Mouse (Mus musculus): ENCODE measurements around the gene Nubp1. TPM values are rescaled to one million over a fixed set of nuclear protein-coding genes. Genes with fewer than 3 reads are reported as not detected.

The Nubp1 gene
- total and polyA plus RNA-seq, 3 experiments, result 152 to 169 (median 162) TPM

GRCm38 (mm10) chr16:10398755-10399154 lies 13.0 kb upstream of the Nubp1 start:
- H3K9me3 ChIP-seq (replicated peaks; ENCODE audit: low read length), result no peaks in the 10 kb centered on the region
- in situ Hi-C loops (cut with MboI; ENCODE audit: low pct_ligation_motif_present, low pct_unique_long_range_greater_than_20kb, low sequenced_read_pairs) (loop anchor here (5.0 to 25.0 kb wide), 2 partner anchors 121 to 311 kb away; no protein-coding TSS in a partner anchor), dilution Hi-C loops (cut with MboI; ENCODE audit: extremely low pct_ligation_motif_present, extremely low pct_unique_long_range_greater_than_20kb, low sequenced_read_pairs) (no loop called here)
- H3K4me1 ChIP-seq (ENCODE audit: control insufficient read depth in 1 of 2, insufficient read depth in 2 of 2), result peaks cover 0 to 19% of the 10 kb centered on the region in 2 experiments; a peak in 3 of 4 replicates
- no peaks in the 10 kb centered on the region for H3K36me3 ChIP-seq (replicated peaks in 1 of 2; ENCODE audit: control insufficient read depth in 1 of 2, insufficient read depth in 1 of 2, low read length in 1 of 2)
- DNase-seq (ENCODE audit: extremely low read depth), result no peak
- H3K4me2 ChIP-seq (ENCODE audit: insufficient read depth, low read depth, poor library complexity, severe bottlenecking), result no peak overlapping the region
- H3K27me3 ChIP-seq (replicated peaks), result no peaks in the 10 kb centered on the region
- no peak overlapping the region for H3K27ac ChIP-seq (ENCODE audit: insufficient read depth, low read depth)
- H3K4me3 ChIP-seq (replicated peaks in 1 of 3; ENCODE audit: low read depth in 2 of 3, low read length in 2 of 3, poor library complexity in 1 of 3), result no peak overlapping the region
- no peak for TF ChIP-seq E2F4 (IDR thresholded peaks at IDR 0.05; ENCODE audit: insufficient replicate concordance, low read depth, low read length)
- TF ChIP-seq CHD2 (IDR thresholded peaks at IDR 0.05; ENCODE audit: low read length), result no peak
- TF ChIP-seq POLR2A (IDR thresholded peaks at IDR 0.05; ENCODE audit: low read depth, low read length), result no peak
- no peak for TF ChIP-seq RCOR1 (conservative IDR thresholded peaks at IDR 0.05; ENCODE audit: low read depth, low read length)
- TF ChIP-seq NRF1 (IDR thresholded peaks at IDR 0.05; ENCODE audit: low read depth, low read length), result no peak
- TF ChIP-seq EP300 (IDR thresholded peaks at IDR 0.05; ENCODE audit: low read length), result no peak
- TF ChIP-seq UBTF (IDR thresholded peaks at IDR 0.05; ENCODE audit: low read depth, low read length), result no peak
- TF ChIP-seq ZNF384 (IDR thresholded peaks at IDR 0.05; ENCODE audit: low read depth, low read length), result no peak
- no peak for TF ChIP-seq POLR2AphosphoS2 (IDR thresholded peaks at IDR 0.05; ENCODE audit: low read depth, low read length)
- TF ChIP-seq MEF2A (IDR thresholded peaks at IDR 0.05; ENCODE audit: borderline replicate concordance, low read depth, low read length), result no peak
- no peak for TF ChIP-seq BHLHE40 (IDR thresholded peaks at IDR 0.05; ENCODE audit: low read depth, low read length)
- no peak for TF ChIP-seq CTCF (conservative IDR thresholded peaks at IDR 0.05 in 1 of 2, IDR thresholded peaks at IDR 0.05 in 1 of 2; ENCODE audit: low read depth in 2 of 2, low read length in 2 of 2)
- TF ChIP-seq KAT2A (IDR thresholded peaks at IDR 0.05; ENCODE audit: insufficient replicate concordance, low read length), result no peak
- no peak for TF ChIP-seq MAX (IDR thresholded peaks at IDR 0.05; ENCODE audit: low read length)
- no peak for TF ChIP-seq GABPA (IDR thresholded peaks at IDR 0.05; ENCODE audit: insufficient replicate concordance, low read depth, low read length)
- TF ChIP-seq TBP (conservative IDR thresholded peaks at IDR 0.05; ENCODE audit: low read depth, low read length), result no peak
- no peaks in the 10 kb centered on the region for H3K79me2 ChIP-seq (replicated peaks; ENCODE audit: control insufficient read depth, extremely low read depth, insufficient read depth, poor library complexity, severe bottlenecking)
- no peak overlapping the region for H3K9ac ChIP-seq (ENCODE audit: insufficient read depth, low read depth)

DNA sequence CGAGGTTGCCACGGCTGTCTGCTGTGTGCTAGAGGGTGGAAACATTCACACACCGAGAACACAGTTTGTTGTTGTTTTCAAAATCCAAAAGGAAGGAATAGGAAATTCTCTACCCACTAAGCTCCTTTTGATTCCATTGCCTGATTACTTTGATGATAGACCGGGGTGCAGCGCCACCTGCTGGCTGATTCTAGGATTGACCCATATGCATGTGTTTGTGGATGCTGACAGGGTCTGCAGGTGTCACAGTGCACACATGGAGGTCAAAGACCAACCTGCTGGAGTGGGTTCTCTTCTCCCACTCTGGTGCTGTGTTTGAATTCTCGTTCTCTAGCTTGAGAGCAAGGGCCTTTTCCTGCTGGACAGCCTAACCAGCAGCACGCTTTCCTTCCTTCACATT lies 12.6 kb upstream of the Nubp1 start:
- dilution Hi-C loops (cut with MboI; ENCODE audit: extremely low pct_ligation_motif_present, extremely low pct_unique_long_range_greater_than_20kb, low sequenced_read_pairs), result no loop called here
- TF ChIP-seq KAT2A (IDR thresholded peaks at IDR 0.05; ENCODE audit: insufficient replicate concordance, low read length), result no peak
- TF ChIP-seq NELFE (IDR thresholded peaks at IDR 0.05; ENCODE audit: low read depth, low read length), result peak; percentile 24; the same call in 1 of the 2 replicates
- no peak for TF ChIP-seq ELF1 (IDR thresholded peaks at IDR 0.05; ENCODE audit: low read depth, low read length)
- TF ChIP-seq POLR2AphosphoS2 (IDR thresholded peaks at IDR 0.05; ENCODE audit: low read depth, low read length), result no peak
- TF ChIP-seq MAFK (IDR thresholded peaks at IDR 0.05; ENCODE audit: insufficient replicate concordance, low read length), result no peak
- no peak for TF ChIP-seq PAX5 (IDR thresholded peaks at IDR 0.05; ENCODE audit: low read length)
- TF ChIP-seq CHD1 (IDR thresholded peaks at IDR 0.05; ENCODE audit: low read depth, low read length), result no peak
- no peak for TF ChIP-seq USF2 (conservative IDR thresholded peaks at IDR 0.05; ENCODE audit: low read depth, low read length)
- TF ChIP-seq USF1 (IDR thresholded peaks at IDR 0.05; ENCODE audit: low read depth, low read length), result no peak
- TF ChIP-seq ETS1 (conservative IDR thresholded peaks at IDR 0.05; ENCODE audit: low read depth, low read length), result no peak
- TF ChIP-seq NRF1 (IDR thresholded peaks at IDR 0.05; ENCODE audit: low read depth, low read length), result no peak
- TF ChIP-seq UBTF (IDR thresholded peaks at IDR 0.05; ENCODE audit: low read depth, low read length), result no peak
- no peak for TF ChIP-seq ZMIZ1 (IDR thresholded peaks at IDR 0.05; ENCODE audit: low read depth, low read length)
- peak; percentile 76 for TF ChIP-seq MAX (IDR thresholded peaks at IDR 0.05; ENCODE audit: low read length)
- TF ChIP-seq IRF4 (IDR thresholded peaks at IDR 0.05; ENCODE audit: low read depth, low read length), result no peak
- no peak for TF ChIP-seq E2F4 (IDR thresholded peaks at IDR 0.05; ENCODE audit: insufficient replicate concordance, low read depth, low read length)
- no peak for TF ChIP-seq MAZ (IDR thresholded peaks at IDR 0.05; ENCODE audit: low read depth, low read length)
- TF ChIP-seq JUN (IDR thresholded peaks at IDR 0.05; ENCODE audit: insufficient read depth, low read depth, low read length), result no peak
- no peak for TF ChIP-seq HCFC1 (IDR thresholded peaks at IDR 0.05; ENCODE audit: low read depth, low read length)
- TF ChIP-seq SMC3 (IDR thresholded peaks at IDR 0.05; ENCODE audit: low read depth, low read length), result peak; percentile 97
- TF ChIP-seq RCOR1 (conservative IDR thresholded peaks at IDR 0.05; ENCODE audit: low read depth, low read length), result no peak
- TF ChIP-seq TCF12 (IDR thresholded peaks at IDR 0.05; ENCODE audit: low read depth, low read length), result 0 out of 2 replicates have a peak, but pooled peaks have one; percentile 26
- TF ChIP-seq SIN3A (IDR thresholded peaks at IDR 0.05; ENCODE audit: low read length), result no peak; the same call in 1 of the 2 replicates
- TF ChIP-seq EP300 (IDR thresholded peaks at IDR 0.05; ENCODE audit: low read length), result no peak
- TF ChIP-seq CTCF (conservative IDR thresholded peaks at IDR 0.05 in 1 of 2, IDR thresholded peaks at IDR 0.05 in 1 of 2; ENCODE audit: low read depth in 2 of 2, low read length in 2 of 2), result peak; percentile 96 to 98

More for the DNA sequence above, 12.6 kb upstream of the Nubp1 start:
- H3K27me3 ChIP-seq (replicated peaks), result no peaks in the 10 kb centered on the region
- H3K27ac ChIP-seq (ENCODE audit: insufficient read depth, low read depth), result no peak overlapping the region
- peaks cover 0 to 19% of the 10 kb centered on the region in 2 experiments; a peak in 3 of 4 replicates for H3K4me1 ChIP-seq (ENCODE audit: control insufficient read depth in 1 of 2, insufficient read depth in 2 of 2)
- no peak overlapping the region for H3K4me2 ChIP-seq (ENCODE audit: insufficient read depth, low read depth, poor library complexity, severe bottlenecking)
- no peaks in the 10 kb centered on the region for H3K79me2 ChIP-seq (replicated peaks; ENCODE audit: control insufficient read depth, extremely low read depth, insufficient read depth, poor library complexity, severe bottlenecking)
- H3K4me3 ChIP-seq (replicated peaks in 1 of 3; ENCODE audit: low read depth in 2 of 3, low read length in 2 of 3, poor library complexity in 1 of 3), result no peak overlapping the region
- in situ Hi-C loops (cut with MboI; ENCODE audit: low pct_ligation_motif_present, low pct_unique_long_range_greater_than_20kb, low sequenced_read_pairs), result loop anchor here (5.0 to 25.0 kb wide), 2 partner anchors 122 to 312 kb away; no protein-coding TSS in a partner anchor
- peak; percentile 86 for DNase-seq (ENCODE audit: extremely low read depth)
- H3K36me3 ChIP-seq (replicated peaks in 1 of 2; ENCODE audit: control insufficient read depth in 1 of 2, insufficient read depth in 1 of 2, low read length in 1 of 2), result no peaks in the 10 kb centered on the region
- no peaks in the 10 kb centered on the region for H3K9me3 ChIP-seq (replicated peaks; ENCODE audit: low read length)
- no peak overlapping the region for H3K9ac ChIP-seq (ENCODE audit: insufficient read depth, low read depth)
